Mouse (Mus musculus) heart, postnatal 4 days (tissue): ENCODE measurements around the gene Cyp21a1. TPM values are rescaled to one million over a fixed set of nuclear protein-coding genes. Genes with fewer than 3 reads are reported as not detected.
A peak's percentile ranks its signal among the peaks of the same experiment; 100 is the strongest.
"Not testable (repeated sequence)": the region's sequence is repeated elsewhere in the genome, so short reads cannot be mapped to it uniquely, and the experiment has no call there.

Experiments used
- DNase-seq: peaks from one replicate; pipeline ENCODE4 v3.0.0; 2021
- total RNA-seq, 2 experiments: library from RNA; stranded (reverse); gene quantifications; 2 replicates each; pipeline ENCODE4 v1.2.3; 2021

The Cyp21a1 gene
- total RNA-seq = not detected

- not testable (repeated sequence) for DNase-seq
Observed at GRCm38 (mm10) chr17:34804301-34804700, at the start of gene Cyp21a1. Gene Cyp21a1 (minus strand): TSS chr17:34804561.

GRCm38 (mm10) chr17:34853511-34853910 is 49.1 kb upstream of the Cyp21a1 start:
- no peak for DNase-seq

- no peak for DNase-seq
Observed at GRCm38 (mm10) chr17:34850517-34851125, 46.3 kb upstream of the Cyp21a1 start.

- peak; percentile 98 for DNase-seq
Observed at GRCm38 (mm10) chr17:34849722-34850516, 45.6 kb upstream of the Cyp21a1 start, which contains the start of the genes Skiv2l and Nelfe. Gene Skiv2l (minus strand): TSS chr17:34850210. Gene Nelfe (plus strand): TSS chr17:34850391.

- DNase-seq = no peak
Observed at GRCm38 (mm10) chr17:34847615-34848014, 43.3 kb upstream of the Cyp21a1 start.

- DNase-seq = no peak
Observed at GRCm38 (mm10) chr17:34847192-34847591, 42.8 kb upstream of the Cyp21a1 start.

- no peak for DNase-seq
Observed at GRCm38 (mm10) chr17:34844884-34845283, 40.5 kb upstream of the Cyp21a1 start.

GRCm38 (mm10) chr17:34840736-34841307 is 36.5 kb upstream of the Cyp21a1 start:
- DNase-seq = no peak

GRCm38 (mm10) chr17:34838785-34839184 is 34.4 kb upstream of the Cyp21a1 start:
- DNase-seq = no peak

- peak; percentile 25 for DNase-seq
Observed at GRCm38 (mm10) chr17:34837464-34838324, 33.3 kb upstream of the Cyp21a1 start.

GRCm38 (mm10) chr17:34836856-34837221 is 32.5 kb upstream of the Cyp21a1 start, which contains the start of the genes Stk19 and Dxo:
Gene Stk19 (minus strand): TSS chr17:34836945.
Gene Dxo (plus strand): TSS chr17:34837019.
- DNase-seq = peak; percentile 97

- DNase-seq = no peak
Observed at GRCm38 (mm10) chr17:34836155-34836855, 31.9 kb upstream of the Cyp21a1 start.

GRCm38 (mm10) chr17:34830776-34831175 is 26.4 kb upstream of the Cyp21a1 start:
- DNase-seq = not testable (repeated sequence)

GRCm38 (mm10) chr17:34814818-34815370 is 10.5 kb upstream of the Cyp21a1 start:
- DNase-seq = no peak

GRCm38 (mm10) chr17:34813747-34814146 is 9.4 kb upstream of the Cyp21a1 start:
- peak; percentile 43 for DNase-seq

GRCm38 (mm10) chr17:34811275-34811674 is 6.9 kb upstream of the Cyp21a1 start:
- no peak for DNase-seq

- not testable (repeated sequence) for DNase-seq
Observed at GRCm38 (mm10) chr17:34810811-34811210, 6.5 kb upstream of the Cyp21a1 start.

- DNase-seq = not testable (repeated sequence)
Observed at GRCm38 (mm10) chr17:34810411-34810810, 6.0 kb upstream of the Cyp21a1 start.

- no peak for DNase-seq
Observed at GRCm38 (mm10) chr17:34808599-34809205, 4.3 kb upstream of the Cyp21a1 start.

GRCm38 (mm10) chr17:34807176-34807575 is 2.8 kb upstream of the Cyp21a1 start:
- DNase-seq = no peak
